Mouse (Mus musculus): ENCODE results near the gene Tada2b. TPM values are rescaled to one million over a fixed set of nuclear protein-coding genes. Genes with fewer than 3 reads are reported as not detected.

The Tada2b gene
- total RNA-seq, 4 experiments from 2014 or later = 13.8 to 17.5 (median 15.3) TPM

GRCm38 (mm10) chr5:36446166-36446890 is 37.8 kb downstream of the Tada2b start:
- no peak for DNase-seq (ENCODE audit: low spot score)

GRCm38 (mm10) chr5:36445028-36445427 is 39.1 kb downstream of the Tada2b start:
- no peak for DNase-seq (ENCODE audit: low spot score)

GRCm38 (mm10) chr5:36444611-36445010 is 39.5 kb downstream of the Tada2b start:
- DNase-seq (ENCODE audit: low spot score) = no peak

GRCm38 (mm10) chr5:36440741-36441140 is 43.3 kb downstream of the Tada2b start:
- DNase-seq (ENCODE audit: low spot score) = no peak

- DNase-seq (ENCODE audit: low spot score) = no peak
Observed at GRCm38 (mm10) chr5:36436858-36437257, 47.2 kb downstream of the Tada2b start.

GRCm38 (mm10) chr5:36434398-36434967 is 49.6 kb downstream of the Tada2b start:
- DNase-seq (ENCODE audit: low spot score) = no peak

- no peak for DNase-seq (ENCODE audit: low spot score)
Observed at GRCm38 (mm10) chr5:36431711-36432110, 52.4 kb downstream of the Tada2b start.

- DNase-seq (ENCODE audit: low spot score) = no peak
Observed at GRCm38 (mm10) chr5:36429551-36429950, 54.5 kb downstream of the Tada2b start.

GRCm38 (mm10) chr5:36427831-36428230 is 56.3 kb downstream of the Tada2b start:
- no peak for DNase-seq (ENCODE audit: low spot score)

GRCm38 (mm10) chr5:36426404-36426803 is 57.7 kb downstream of the Tada2b start:
- DNase-seq (ENCODE audit: low spot score) = no peak

- no peak for DNase-seq (ENCODE audit: low spot score)
Observed at GRCm38 (mm10) chr5:36424676-36425075, 59.4 kb downstream of the Tada2b start.

Other genes starting within 250 kb of the Tada2b start
- gene Sorcs2, start 86.1 kb downstream of the Tada2b start, total RNA-seq (2022) = 1 to 10 TPM; 5.0 to 9.4 (median 7.6) TPM
- 10 to 100 TPM; 61.7 to 66.2 (median 64.4) TPM for gene Grpel1, start 19.3 kb downstream of the Tada2b start, total RNA-seq (2022)
- under 1 TPM; 0.25 to 0.49 (median 0.31) TPM for gene Ccdc96, start 303 bp upstream of the Tada2b start, total RNA-seq (2022)
- gene Tbc1d14, start 109.0 kb upstream of the Tada2b start, total RNA-seq (2022) = 10 to 100 TPM; 12.8 to 16.3 (median 13.8) TPM
- gene D5Ertd579e, start 211.7 kb upstream of the Tada2b start, total RNA-seq (2022) = 10 to 100 TPM; 89.7 to 97.8 (median 92.7) TPM

Data from heart, adult 8-10 months (tissue).